In genomic region chr7:124581342-124581741, GRCm38 (mm10) we compare ENCODE assay signal across 24 mouse cellular contexts.
DNase-seq lines count a peak whose midpoint lies in the region; ATAC-seq and TF ChIP-seq lines count a peak whose summit lies in the region.
"Had no signal": no experiment of that assay in that cellular context is flagged by ENCODE, and none has a peak within 500 bp of the region (broad histone marks: within the 10 kb centered on the region; RNA-seq: fewer than 3 reads in every experiment).

No protein-coding gene starts in this region.

- no peak overlapping the region for H3K4me3 ChIP-seq in intestine, embryonic 15.5 days (replicated peaks)
- no peak overlapping the region for H3K4me3 ChIP-seq in intestine, postnatal 0 days (ENCODE audit: low read depth, low read length)
- H3K4me3 ChIP-seq: embryonic facial prominence, embryonic 10.5 days; embryonic facial prominence, embryonic 12.5 days; forebrain, embryonic 13.5 days; forebrain, embryonic 15.5 days had no signal

- 55% methylated on average over 2 of the region's 2 CpGs for WGBS in intestine, embryonic 15.5 days
- 29% methylated on average over 2 of the region's 2 CpGs for WGBS in intestine, postnatal 0 days

- no peaks in the 10 kb centered on the region for H3K36me3 ChIP-seq in intestine, embryonic 15.5 days
- H3K36me3 ChIP-seq in intestine, postnatal 0 days (ENCODE audit: control insufficient read depth, insufficient read depth): no peaks in the 10 kb centered on the region
- H3K36me3 ChIP-seq: embryonic facial prominence, embryonic 10.5 days; embryonic facial prominence, embryonic 12.5 days; forebrain, embryonic 15.5 days; G1E had no signal

- peak; percentile 2 for DNase-seq in 416B (ENCODE audit: low read depth)
- DNase-seq in neural tube, embryonic 10.5 days (ENCODE audit: extremely low spot score, low spot score): no peak
- no peak for DNase-seq in kidney, postnatal 14 days
- DNase-seq in cerebellum, adult 11-12 months: no peak
- DNase-seq: adrenal gland, adult 8-10 months; adrenal gland, postnatal 14 days; adrenal gland, postnatal 36 days; B cell, adult 2 months; cerebellum, adult 18-20 months; cerebellum, adult 8-10 months; cerebellum, adult 9-11 months; cerebellum, postnatal 14 days; cerebellum, postnatal 36 days; forebrain, postnatal 0 days had no signal

- ATAC-seq in intestine, embryonic 15.5 days: peak; percentile 71
- peak; percentile 91 for ATAC-seq in intestine, postnatal 0 days
- ATAC-seq: activated CD4-positive, CD25-positive, alpha-beta regulatory T cell, adult 4 months; CD4-positive, CD25-positive, alpha-beta regulatory T cell, adult 4 months; forebrain, embryonic 13.5 days; forebrain, embryonic 15.5 days; forebrain, postnatal 0 days; Patski had no signal

- TF ChIP-seq CTCF in intestine, postnatal 0 days (IDR thresholded peaks at IDR 0.05; ENCODE audit: low read depth): no peak

- H3K9me3 ChIP-seq in intestine, embryonic 15.5 days: no peaks in the 10 kb centered on the region
- H3K9me3 ChIP-seq in intestine, postnatal 0 days (ENCODE audit: control insufficient read depth): no peaks in the 10 kb centered on the region
- H3K9me3 ChIP-seq: embryonic facial prominence, embryonic 10.5 days; embryonic facial prominence, embryonic 12.5 days; forebrain, embryonic 13.5 days; forebrain, embryonic 15.5 days had no signal

- H3K9ac ChIP-seq in intestine, embryonic 15.5 days: no peak overlapping the region
- H3K9ac ChIP-seq in intestine, postnatal 0 days (ENCODE audit: low read depth, low read length): no peak overlapping the region
- H3K9ac ChIP-seq: embryonic facial prominence, embryonic 12.5 days; forebrain, embryonic 13.5 days; forebrain, embryonic 15.5 days; forebrain, postnatal 0 days had no signal

- H3K27ac ChIP-seq in intestine, embryonic 15.5 days: no peak overlapping the region
- H3K27ac ChIP-seq in intestine, postnatal 0 days (ENCODE audit: low read depth, low read length): no peak overlapping the region
- H3K27ac ChIP-seq: embryonic facial prominence, embryonic 10.5 days; embryonic facial prominence, embryonic 12.5 days; forebrain, embryonic 13.5 days; forebrain, embryonic 15.5 days had no signal

- no peak overlapping the region for H3K4me2 ChIP-seq in intestine, embryonic 15.5 days (replicated peaks)
- no peak overlapping the region for H3K4me2 ChIP-seq in intestine, postnatal 0 days (replicated peaks; ENCODE audit: low read depth)
- H3K4me2 ChIP-seq: embryonic facial prominence, embryonic 12.5 days; forebrain, embryonic 13.5 days; forebrain, embryonic 15.5 days had no signal

- no peaks in the 10 kb centered on the region for H3K27me3 ChIP-seq in intestine, embryonic 15.5 days (replicated peaks)
- no peaks in the 10 kb centered on the region for H3K27me3 ChIP-seq in intestine, postnatal 0 days (replicated peaks; ENCODE audit: control insufficient read depth, insufficient read depth, low read length)
- H3K27me3 ChIP-seq: embryonic facial prominence, embryonic 12.5 days; forebrain, embryonic 13.5 days; forebrain, embryonic 15.5 days; Patski had no signal

- H3K4me1 ChIP-seq in intestine, embryonic 15.5 days (replicated peaks): no peaks in the 10 kb centered on the region
- H3K4me1 ChIP-seq in intestine, postnatal 0 days (replicated peaks; ENCODE audit: control insufficient read depth, insufficient read depth, low read length): no peaks in the 10 kb centered on the region
- H3K4me1 ChIP-seq: embryonic facial prominence, embryonic 10.5 days; embryonic facial prominence, embryonic 12.5 days; forebrain, embryonic 15.5 days had no signal
